Mouse (Mus musculus) embryonic facial prominence, embryonic 13.5 days (tissue): Measurements from ENCODE around the gene Zfp423. TPM values are rescaled to one million over a fixed set of nuclear protein-coding genes. Genes with fewer than 3 reads are reported as not detected.

ENCODE experiments used
- ATAC-seq: fragments of 200-750 bp; cut with Nextera tagmentation; 2 replicates; pipeline ENCODE4 v1.8.0; 2017; ENCODE audit warnings: low read depth; ENCODE audit not compliant: insufficient number of reproducible peaks, insufficient read depth, low FRiP score, low TSS enrichment
- H3K27ac ChIP-seq: fragments of 300-500 bp; sonication (generic); 2 replicates; pipeline ENCODE4 v1.5.1; 2015; ENCODE audit warnings: moderate library complexity, mild to moderate bottlenecking, inconsistent platforms
- H3K27me3 ChIP-seq: fragments of 300-500 bp; sonication (generic); 2 replicates; pipeline ENCODE4 v1.6.1; 2015; ENCODE audit warnings: mild to moderate bottlenecking, inconsistent platforms
- H3K36me3 ChIP-seq: fragments of 300-500 bp; sonication (generic); 2 replicates; pipeline ENCODE4 v1.6.1; 2015; ENCODE audit warnings: mild to moderate bottlenecking, inconsistent platforms
- H3K4me1 ChIP-seq: fragments of 300-500 bp; sonication (generic); 2 replicates; pipeline ENCODE4 v1.6.1; 2015; ENCODE audit warnings: inconsistent platforms
- H3K4me2 ChIP-seq: fragments of 300-500 bp; sonication (generic); 2 replicates; pipeline ENCODE4 v1.6.1; 2015; ENCODE audit warnings: moderate library complexity, mild to moderate bottlenecking, inconsistent platforms
- H3K4me3 ChIP-seq: fragments of 300-500 bp; sonication (generic); 2 replicates; pipeline ENCODE4 v1.5.1; 2015; ENCODE audit warnings: mild to moderate bottlenecking, inconsistent platforms
- H3K9ac ChIP-seq: fragments of 300-500 bp; sonication (generic); 2 replicates; pipeline ENCODE4 v1.6.1; 2015; ENCODE audit warnings: mild to moderate bottlenecking, inconsistent platforms
- H3K9me3 ChIP-seq: fragments of 300-500 bp; sonication (generic); 2 replicates; pipeline ENCODE4 v1.6.1; 2016; ENCODE audit warnings: inconsistent platforms
- WGBS: fragments of 180-500 bp; shearing (Covaris S2); methylation state at CpG from one replicate; pipeline ENCODE4 v1.1.7; 2015; ENCODE audit warnings: mixed read lengths; 5-methylcytosine and 5-hydroxymethylcytosine counted together
- polyA plus RNA-seq: library from polyadenylated mRNA; unstranded; fragments of >200 nt; fragmentation: Nextera tagmentation; extraction: Ambion mirVana; gene quantifications from 2 replicates; pipeline ENCODE4 v1.2.1, GENCODE M21; 2015

Zfp423 gene
- polyA plus RNA-seq, 1 experiment from 2014 or later: 30.5 TPM

- Histone ChIP-seq H3K4me3 (no peak overlapping the region), H3K4me2 (no peak overlapping the region), H3K9ac (no peak overlapping the region), H3K36me3 (0 out of 2 replicates have a peak, but pooled peaks cover 2% of the 10 kb centered on the region), H3K27ac (no peak overlapping the region), H3K9me3 (no peaks in the 10 kb centered on the region), H3K27me3 (no peaks in the 10 kb centered on the region), H3K4me1 (peaks cover 5% of the 10 kb centered on the region)
- WGBS: 68% methylated on average over 8 of the region's 8 CpGs
- no peak for ATAC-seq
Measured at GRCm38 (mm10) chr8:87758750-87759149, 200.6 kb downstream of the Zfp423 start.

- H3K9ac ChIP-seq: no peak overlapping the region
- WGBS: 93% methylated on average over 8 of the region's 8 CpGs
- no peak overlapping the region for H3K4me2 ChIP-seq
- H3K9me3 ChIP-seq: no peaks in the 10 kb centered on the region
- 0 out of 2 replicates have a peak, but pooled peaks have one; percentile 27 for ATAC-seq
- no peak overlapping the region for H3K27ac ChIP-seq
- 0 out of 2 replicates have a peak, but pooled peaks cover 2% of the 10 kb centered on the region for H3K36me3 ChIP-seq
- H3K4me1 ChIP-seq: peaks cover 41% of the 10 kb centered on the region
- no peak overlapping the region for H3K4me3 ChIP-seq
- no peaks in the 10 kb centered on the region for H3K27me3 ChIP-seq
Measured at GRCm38 (mm10) chr8:87754853-87755252, 204.5 kb downstream of the Zfp423 start.

- 79% methylated on average over 2 of the region's 2 CpGs for WGBS
- Histone ChIP-seq H3K4me3 (no peak overlapping the region), H3K27ac (no peak overlapping the region), H3K9me3 (no peaks in the 10 kb centered on the region), H3K9ac (no peak overlapping the region), H3K4me2 (no peak overlapping the region), H3K27me3 (no peaks in the 10 kb centered on the region), H3K36me3 (0 out of 2 replicates have a peak, but pooled peaks cover 2% of the 10 kb centered on the region), H3K4me1 (peaks cover 46% of the 10 kb centered on the region)
- no peak for ATAC-seq
Measured at GRCm38 (mm10) chr8:87753636-87754035, 205.8 kb downstream of the Zfp423 start.

GRCm38 (mm10) chr8:87753148-87753547, 206.2 kb downstream of the Zfp423 start:
- Histone ChIP-seq H3K27ac (no peak overlapping the region), H3K4me3 (no peak overlapping the region), H3K9ac (no peak overlapping the region), H3K4me2 (no peak overlapping the region), H3K9me3 (no peaks in the 10 kb centered on the region), H3K27me3 (no peaks in the 10 kb centered on the region), H3K36me3 (0 out of 2 replicates have a peak, but pooled peaks cover 2% of the 10 kb centered on the region), H3K4me1 (peaks cover 45% of the 10 kb centered on the region)
- no peak for ATAC-seq
- WGBS: 72% methylated on average over 8 of the region's 8 CpGs

- Histone ChIP-seq H3K27ac (0 out of 2 replicates have a peak overlapping the region, but pooled peaks have one; percentile 19), H3K4me1 (peaks cover 48% of the 10 kb centered on the region)
Measured at GRCm38 (mm10) chr8:87752710-87753109, 206.7 kb downstream of the Zfp423 start.

GRCm38 (mm10) chr8:87747582-87747981, 211.8 kb downstream of the Zfp423 start:
- no peak for ATAC-seq
- peaks cover 61% of the 10 kb centered on the region for H3K4me1 ChIP-seq

More at GRCm38 (mm10) chr8:87752710-87753109, 206.7 kb downstream of the Zfp423 start:
- WGBS: 85% methylated on average over 13 of the region's 13 CpGs
- Histone ChIP-seq H3K4me2 (no peak overlapping the region), H3K9me3 (no peaks in the 10 kb centered on the region), H3K9ac (no peak overlapping the region), H3K36me3 (0 out of 2 replicates have a peak, but pooled peaks cover 2% of the 10 kb centered on the region), H3K27me3 (no peaks in the 10 kb centered on the region), H3K4me3 (no peak overlapping the region)
- ATAC-seq: no peak

GRCm38 (mm10) chr8:87747142-87747541, 212.3 kb downstream of the Zfp423 start:
- no peak for ATAC-seq
- H3K4me3 ChIP-seq: no peak overlapping the region
- H3K36me3 ChIP-seq: no peaks in the 10 kb centered on the region; the same call in 1 of the 2 replicates
- H3K4me1 ChIP-seq: peaks cover 56% of the 10 kb centered on the region
- 32% methylated on average over 8 of the region's 8 CpGs for WGBS
- H3K9ac ChIP-seq: no peak overlapping the region
- no peaks in the 10 kb centered on the region for H3K27me3 ChIP-seq
- H3K27ac ChIP-seq: peak overlapping the region; percentile 39; the same call in 1 of the 2 replicates
- H3K4me2 ChIP-seq: no peak overlapping the region
- no peaks in the 10 kb centered on the region for H3K9me3 ChIP-seq

More at GRCm38 (mm10) chr8:87747582-87747981, 211.8 kb downstream of the Zfp423 start:
- 32% methylated on average over 8 of the region's 8 CpGs for WGBS
- no peaks in the 10 kb centered on the region for H3K27me3 ChIP-seq
- no peaks in the 10 kb centered on the region for H3K9me3 ChIP-seq
- no peak overlapping the region for H3K4me3 ChIP-seq
- peak overlapping the region; percentile 39; the same call in 1 of the 2 replicates for H3K27ac ChIP-seq
- no peak overlapping the region for H3K9ac ChIP-seq
- H3K4me2 ChIP-seq: no peak overlapping the region
- no peaks in the 10 kb centered on the region; the same call in 1 of the 2 replicates for H3K36me3 ChIP-seq

GRCm38 (mm10) chr8:87746072-87746471, 213.3 kb downstream of the Zfp423 start:
- no peaks in the 10 kb centered on the region for H3K27me3 ChIP-seq
- no peak overlapping the region for H3K4me2 ChIP-seq
- no peak for ATAC-seq
- 0 out of 2 replicates have a peak overlapping the region, but pooled peaks have one; percentile 38 for H3K9ac ChIP-seq
- no peaks in the 10 kb centered on the region for H3K9me3 ChIP-seq
- H3K4me1 ChIP-seq: peaks cover 47% of the 10 kb centered on the region
- no peaks in the 10 kb centered on the region; the same call in 1 of the 2 replicates for H3K36me3 ChIP-seq
- 45% methylated on average over 14 of the region's 14 CpGs for WGBS
- H3K27ac ChIP-seq: 0 out of 2 replicates have a peak overlapping the region, but pooled peaks have one; percentile 44
- H3K4me3 ChIP-seq: no peak overlapping the region

- ATAC-seq: no peak
- H3K27me3 ChIP-seq: no peaks in the 10 kb centered on the region
- no peaks in the 10 kb centered on the region; the same call in 1 of the 2 replicates for H3K36me3 ChIP-seq
- no peak overlapping the region for H3K27ac ChIP-seq
- no peak overlapping the region for H3K4me2 ChIP-seq
- H3K9me3 ChIP-seq: no peaks in the 10 kb centered on the region
- H3K4me3 ChIP-seq: no peak overlapping the region
- H3K9ac ChIP-seq: no peak overlapping the region
- WGBS: 84% methylated on average over 20 of the region's 20 CpGs
- H3K4me1 ChIP-seq: peaks cover 45% of the 10 kb centered on the region
Measured at GRCm38 (mm10) chr8:87745125-87745698, 214.2 kb downstream of the Zfp423 start.

GRCm38 (mm10) chr8:87744556-87744955, 214.8 kb downstream of the Zfp423 start:
- H3K36me3 ChIP-seq: no peaks in the 10 kb centered on the region; the same call in 1 of the 2 replicates
- H3K27ac ChIP-seq: no peak overlapping the region
- H3K27me3 ChIP-seq: no peaks in the 10 kb centered on the region
- no peaks in the 10 kb centered on the region for H3K9me3 ChIP-seq
- no peak for ATAC-seq
- no peak overlapping the region for H3K9ac ChIP-seq
- H3K4me1 ChIP-seq: peaks cover 42% of the 10 kb centered on the region
- no peak overlapping the region for H3K4me3 ChIP-seq
- WGBS: 81% methylated on average over 6 of the region's 6 CpGs
- no peak overlapping the region for H3K4me2 ChIP-seq

- no peak overlapping the region for H3K27ac ChIP-seq
- 84% methylated on average over 19 of the region's 19 CpGs for WGBS
- no peak overlapping the region for H3K4me2 ChIP-seq
- H3K4me3 ChIP-seq: no peak overlapping the region
- no peaks in the 10 kb centered on the region for H3K27me3 ChIP-seq
- H3K9ac ChIP-seq: no peak overlapping the region
- no peaks in the 10 kb centered on the region; the same call in 1 of the 2 replicates for H3K36me3 ChIP-seq
- no peak for ATAC-seq
- peaks cover 35% of the 10 kb centered on the region for H3K4me1 ChIP-seq
- H3K9me3 ChIP-seq: no peaks in the 10 kb centered on the region
Measured at GRCm38 (mm10) chr8:87742016-87742415, 217.4 kb downstream of the Zfp423 start.

GRCm38 (mm10) chr8:87740946-87741530, 218.4 kb downstream of the Zfp423 start:
- Histone ChIP-seq H3K4me3 (no peak overlapping the region), H3K27me3 (no peaks in the 10 kb centered on the region), H3K36me3 (no peaks in the 10 kb centered on the region; the same call in 1 of the 2 replicates), H3K9me3 (no peaks in the 10 kb centered on the region), H3K9ac (no peak overlapping the region), H3K4me1 (peaks cover 35% of the 10 kb centered on the region), H3K27ac (no peak overlapping the region), H3K4me2 (no peak overlapping the region)
- ATAC-seq: no peak
- WGBS: 87% methylated on average over 11 of the region's 11 CpGs
